Mouse (Mus musculus) hindbrain, embryonic 11.5 days (tissue): ENCODE data around the gene Gm28635. TPM values are rescaled to one million over a fixed set of nuclear protein-coding genes. Genes with fewer than 3 reads are reported as not detected.
A peak's percentile ranks its signal among the peaks of the same experiment; 100 is the strongest.

Experiments used
- ATAC-seq: fragments of 200-750 bp; cut with Nextera tagmentation; 2 replicates; pipeline ENCODE4 v1.8.0; 2017; ENCODE audit warnings: mild to moderate bottlenecking, moderate TSS enrichment, moderate library complexity; ENCODE audit not compliant: low FRiP score
- DNase-seq: peaks from one replicate; pipeline ENCODE4 v3.0.0-alpha.2; 2015; ENCODE audit warnings: low spot score
- H3K27ac ChIP-seq: fragments of 300-500 bp; sonication (generic); 2 replicates; pipeline ENCODE4 v1.5.1; 2014; ENCODE audit warnings: mild to moderate bottlenecking, low read depth, low read length
- H3K27me3 ChIP-seq: fragments of 300-500 bp; sonication (generic); 2 replicates; pipeline ENCODE4 v1.6.1; 2014; ENCODE audit warnings: mild to moderate bottlenecking, low read length, moderate library complexity, mixed read lengths; ENCODE audit not compliant: control insufficient read depth, insufficient read depth
- H3K36me3 ChIP-seq: fragments of 300-500 bp; sonication (generic); 2 replicates; pipeline ENCODE4 v1.6.1; 2014; ENCODE audit warnings: mild to moderate bottlenecking, low read length, moderate library complexity, mixed read lengths; ENCODE audit not compliant: control insufficient read depth, insufficient read depth
- H3K4me1 ChIP-seq: fragments of 300-500 bp; sonication (generic); replicated peaks from 2 replicates; pipeline ENCODE4 v1.6.1; 2014; ENCODE audit warnings: low read length, mixed read lengths; ENCODE audit not compliant: control insufficient read depth, insufficient read depth
- H3K4me2 ChIP-seq: fragments of 300-500 bp; sonication (generic); replicated peaks from 2 replicates; pipeline ENCODE4 v1.6.1; 2014; ENCODE audit warnings: mild to moderate bottlenecking, low read depth, low read length
- H3K4me3 ChIP-seq: fragments of 300-500 bp; sonication (generic); 2 replicates; pipeline ENCODE4 v1.5.1; 2014; ENCODE audit warnings: low read depth, low read length
- H3K9ac ChIP-seq: fragments of 300-500 bp; sonication (generic); 2 replicates; pipeline ENCODE4 v1.6.1; 2014; ENCODE audit warnings: low read depth, low read length
- H3K9me3 ChIP-seq: fragments of 300-500 bp; sonication (generic); 2 replicates; pipeline ENCODE4 v1.6.1; 2016; ENCODE audit warnings: low read length; ENCODE audit not compliant: control insufficient read depth
- WGBS: fragments of 180-500 bp; shearing (Covaris S2); extraction: QIAGEN DNeasy Blood & Tissue Kit; methylation state at CpG from one replicate; pipeline ENCODE4 v1.1.7; 2014; 5-methylcytosine and 5-hydroxymethylcytosine counted together
- polyA plus RNA-seq: library from polyadenylated mRNA; unstranded; fragments of >200 nt; fragmentation: Nextera tagmentation; extraction: Ambion mirVana; gene quantifications from 2 replicates; pipeline ENCODE4 v1.2.1, GENCODE M21; 2014

The Gm28635 gene
- polyA plus RNA-seq, 1 experiment from 2014 or later, result not detected

- Histone ChIP-seq H3K4me1 (no peaks in the 10 kb centered on the region), H3K9ac (no peak overlapping the region), H3K9me3 (no peaks in the 10 kb centered on the region), H3K27me3 (no peaks in the 10 kb centered on the region), H3K27ac (no peak overlapping the region), H3K4me2 (no peak overlapping the region), H3K4me3 (no peak overlapping the region), H3K36me3 (0 out of 2 replicates have a peak, but pooled peaks cover 8% of the 10 kb centered on the region)
- ATAC-seq (no peak), DNase-seq (no peak)
- WGBS, result 70% methylated on average over 2 of the region's 2 CpGs
Observed at GRCm38 (mm10) chr2:84600977-84601376, 76.9 kb downstream of the Gm28635 start.

GRCm38 (mm10) chr2:84599270-84599888 is 78.5 kb downstream of the Gm28635 start:
- H3K27ac ChIP-seq, result no peak overlapping the region
- DNase-seq, result no peak
- H3K9me3 ChIP-seq, result no peaks in the 10 kb centered on the region
- H3K9ac ChIP-seq, result no peak overlapping the region
- ATAC-seq, result no peak
- 0 out of 2 replicates have a peak, but pooled peaks cover 6% of the 10 kb centered on the region for H3K36me3 ChIP-seq
- 93% methylated on average over 6 of the region's 6 CpGs for WGBS
- no peaks in the 10 kb centered on the region for H3K4me1 ChIP-seq
- no peak overlapping the region for H3K4me3 ChIP-seq
- no peaks in the 10 kb centered on the region for H3K27me3 ChIP-seq
- H3K4me2 ChIP-seq, result no peak overlapping the region

- no peaks in the 10 kb centered on the region for H3K9me3 ChIP-seq
- H3K27me3 ChIP-seq, result no peaks in the 10 kb centered on the region
- 100% methylated on average over 1 of the region's 1 CpGs for WGBS
- H3K4me1 ChIP-seq, result no peaks in the 10 kb centered on the region
- ATAC-seq, result no peak
- H3K36me3 ChIP-seq, result 0 out of 2 replicates have a peak, but pooled peaks cover 2% of the 10 kb centered on the region
- H3K4me3 ChIP-seq, result no peak overlapping the region
- no peak overlapping the region for H3K27ac ChIP-seq
- no peak for DNase-seq
- H3K4me2 ChIP-seq, result no peak overlapping the region
- H3K9ac ChIP-seq, result no peak overlapping the region
Observed at GRCm38 (mm10) chr2:84597123-84597522, 80.7 kb downstream of the Gm28635 start.

GRCm38 (mm10) chr2:84592801-84593200 is 85.0 kb downstream of the Gm28635 start:
- H3K4me2 ChIP-seq, result no peak overlapping the region
- DNase-seq (no peak), ATAC-seq (no peak)
- no peak overlapping the region for H3K9ac ChIP-seq
- H3K36me3 ChIP-seq, result no peaks in the 10 kb centered on the region
- H3K9me3 ChIP-seq, result no peaks in the 10 kb centered on the region
- H3K27me3 ChIP-seq, result no peaks in the 10 kb centered on the region
- H3K27ac ChIP-seq, result no peak overlapping the region
- no peak overlapping the region for H3K4me3 ChIP-seq
- no peaks in the 10 kb centered on the region for H3K4me1 ChIP-seq
- WGBS, result 94% methylated on average over 8 of the region's 8 CpGs

- 85% methylated on average over 8 of the region's 8 CpGs for WGBS
- Histone ChIP-seq H3K4me3 (no peak overlapping the region), H3K36me3 (no peaks in the 10 kb centered on the region), H3K27me3 (no peaks in the 10 kb centered on the region), H3K9me3 (no peaks in the 10 kb centered on the region), H3K27ac (no peak overlapping the region), H3K4me2 (no peak overlapping the region), H3K4me1 (no peaks in the 10 kb centered on the region), H3K9ac (no peak overlapping the region)
- no peak for ATAC-seq
- no peak for DNase-seq
Observed at GRCm38 (mm10) chr2:84585700-84586099, 92.1 kb downstream of the Gm28635 start.

- WGBS, result 90% methylated on average over 5 of the region's 5 CpGs
- Histone ChIP-seq H3K27me3 (no peaks in the 10 kb centered on the region), H3K4me2 (no peak overlapping the region), H3K4me1 (no peaks in the 10 kb centered on the region), H3K27ac (no peak overlapping the region), H3K4me3 (no peak overlapping the region), H3K9ac (no peak overlapping the region), H3K36me3 (no peaks in the 10 kb centered on the region), H3K9me3 (no peaks in the 10 kb centered on the region)
- no peak for DNase-seq
- ATAC-seq, result no peak
Observed at GRCm38 (mm10) chr2:84582286-84582685, 95.6 kb downstream of the Gm28635 start.

GRCm38 (mm10) chr2:84581208-84581607 is 96.6 kb downstream of the Gm28635 start:
- ATAC-seq, result no peak

GRCm38 (mm10) chr2:84579311-84579710 is 98.5 kb downstream of the Gm28635 start:
- H3K27ac ChIP-seq, result no peak overlapping the region
- ATAC-seq (no peak), DNase-seq (no peak)
- no peaks in the 10 kb centered on the region for H3K9me3 ChIP-seq
- no peak overlapping the region for H3K4me2 ChIP-seq
- H3K4me1 ChIP-seq, result no peaks in the 10 kb centered on the region
- H3K27me3 ChIP-seq, result no peaks in the 10 kb centered on the region
- H3K9ac ChIP-seq, result no peak overlapping the region
- no peak overlapping the region for H3K4me3 ChIP-seq
- no peaks in the 10 kb centered on the region for H3K36me3 ChIP-seq
- 92% methylated on average over 2 of the region's 2 CpGs for WGBS

More at GRCm38 (mm10) chr2:84581208-84581607, 96.6 kb downstream of the Gm28635 start:
- no peak overlapping the region for H3K4me3 ChIP-seq
- no peaks in the 10 kb centered on the region for H3K4me1 ChIP-seq
- H3K9ac ChIP-seq, result no peak overlapping the region
- H3K36me3 ChIP-seq, result no peaks in the 10 kb centered on the region
- no peaks in the 10 kb centered on the region for H3K27me3 ChIP-seq
- H3K9me3 ChIP-seq, result no peaks in the 10 kb centered on the region
- no peak overlapping the region for H3K27ac ChIP-seq
- no peak overlapping the region for H3K4me2 ChIP-seq
- DNase-seq, result peak; percentile 11
- 98% methylated on average over 2 of the region's 3 CpGs for WGBS

GRCm38 (mm10) chr2:84574130-84574529 is 103.7 kb downstream of the Gm28635 start:
- H3K27ac ChIP-seq, result no peak overlapping the region
- H3K27me3 ChIP-seq, result no peaks in the 10 kb centered on the region
- H3K9me3 ChIP-seq, result no peaks in the 10 kb centered on the region
- no peak overlapping the region for H3K9ac ChIP-seq
- H3K4me2 ChIP-seq, result no peak overlapping the region
- DNase-seq (no peak), ATAC-seq (no peak)
- 93% methylated on average over 4 of the region's 4 CpGs for WGBS
- no peak overlapping the region for H3K4me3 ChIP-seq
- no peaks in the 10 kb centered on the region for H3K36me3 ChIP-seq
- no peaks in the 10 kb centered on the region for H3K4me1 ChIP-seq
